Mouse (Mus musculus): ENCODE results near the gene Tarsl2. TPM values are rescaled to one million over a fixed set of nuclear protein-coding genes. Genes with fewer than 3 reads are reported as not detected.

Tarsl2 gene
- total RNA-seq, 2 experiments from 2014 or later: 9.0 to 26.7 TPM

- no peak for ATAC-seq (replicated peaks; ENCODE audit: poor library complexity, severe bottlenecking)
These were observed 1.3 kb downstream of the Tarsl2 start for GRCm38 (mm10) chr7:65645996-65646395.

GRCm38 (mm10) chr7:65650662-65651061 is 6.0 kb downstream of the Tarsl2 start:
- ATAC-seq (replicated peaks; ENCODE audit: poor library complexity, severe bottlenecking): peak; percentile 94

GRCm38 (mm10) chr7:65657490-65658120 is 12.9 kb downstream of the Tarsl2 start:
- no peak for ATAC-seq (replicated peaks; ENCODE audit: poor library complexity, severe bottlenecking)

GRCm38 (mm10) chr7:65663225-65663790 is 18.6 kb downstream of the Tarsl2 start:
- no peak for ATAC-seq (replicated peaks; ENCODE audit: poor library complexity, severe bottlenecking)

- no peak for ATAC-seq (replicated peaks; ENCODE audit: poor library complexity, severe bottlenecking)
These were observed 19.2 kb downstream of the Tarsl2 start for GRCm38 (mm10) chr7:65663886-65664285.

- no peak for ATAC-seq (replicated peaks; ENCODE audit: poor library complexity, severe bottlenecking)
These were observed 22.8 kb downstream of the Tarsl2 start for GRCm38 (mm10) chr7:65667491-65667890.

- ATAC-seq (replicated peaks; ENCODE audit: poor library complexity, severe bottlenecking): no peak
These were observed 33.4 kb downstream of the Tarsl2 start for GRCm38 (mm10) chr7:65678050-65678449.

GRCm38 (mm10) chr7:65678900-65679595 is 34.4 kb downstream of the Tarsl2 start:
- ATAC-seq (replicated peaks; ENCODE audit: poor library complexity, severe bottlenecking): no peak

GRCm38 (mm10) chr7:65681166-65681565 is 36.5 kb downstream of the Tarsl2 start:
- no peak for ATAC-seq (replicated peaks; ENCODE audit: poor library complexity, severe bottlenecking)

GRCm38 (mm10) chr7:65684256-65684835 is 39.6 kb downstream of the Tarsl2 start:
- no peak for ATAC-seq (replicated peaks; ENCODE audit: poor library complexity, severe bottlenecking)

GRCm38 (mm10) chr7:65686664-65687063 is 42.0 kb downstream of the Tarsl2 start:
- no peak for ATAC-seq (replicated peaks; ENCODE audit: poor library complexity, severe bottlenecking)

- ATAC-seq (replicated peaks; ENCODE audit: poor library complexity, severe bottlenecking): no peak
These were observed 46.2 kb downstream of the Tarsl2 start, which contains the start of gene Tm2d3 for GRCm38 (mm10) chr7:65690869-65691268. TSS of gene Tm2d3 (plus strand) at chr7:65691169.

- ATAC-seq (replicated peaks; ENCODE audit: poor library complexity, severe bottlenecking): no peak
These were observed 47.4 kb downstream of the Tarsl2 start for GRCm38 (mm10) chr7:65691929-65692605.

- ATAC-seq (replicated peaks; ENCODE audit: poor library complexity, severe bottlenecking): no peak
These were observed 48.2 kb downstream of the Tarsl2 start for GRCm38 (mm10) chr7:65692883-65693282.

- peak; percentile 88 for ATAC-seq (replicated peaks; ENCODE audit: poor library complexity, severe bottlenecking)
These were observed 48.7 kb downstream of the Tarsl2 start for GRCm38 (mm10) chr7:65693301-65693821.

GRCm38 (mm10) chr7:65696450-65696849 is 51.8 kb downstream of the Tarsl2 start:
- peak; percentile 43 for ATAC-seq (replicated peaks; ENCODE audit: poor library complexity, severe bottlenecking)

GRCm38 (mm10) chr7:65702076-65702475 is 57.4 kb downstream of the Tarsl2 start:
- no peak for ATAC-seq (replicated peaks; ENCODE audit: poor library complexity, severe bottlenecking)

- peak; percentile 94 for ATAC-seq (replicated peaks; ENCODE audit: poor library complexity, severe bottlenecking)
These were observed 60.1 kb downstream of the Tarsl2 start for GRCm38 (mm10) chr7:65704818-65705242.

GRCm38 (mm10) chr7:65708506-65708905 is 63.8 kb downstream of the Tarsl2 start:
- ATAC-seq (replicated peaks; ENCODE audit: poor library complexity, severe bottlenecking): no peak

GRCm38 (mm10) chr7:65710301-65710700 is 65.6 kb downstream of the Tarsl2 start:
- no peak for ATAC-seq (replicated peaks; ENCODE audit: poor library complexity, severe bottlenecking)
